Mouse (Mus musculus): ENCODE measurements around the gene Crb1.

Crb1 gene

GRCm38 (mm10) chr1:139223804-139224203 lies 153.1 kb downstream of the Crb1 start:
- no peak for DNase-seq (ENCODE audit: low spot score)

GRCm38 (mm10) chr1:139215311-139215710 lies 161.6 kb downstream of the Crb1 start:
- no peak for DNase-seq (ENCODE audit: low spot score)

GRCm38 (mm10) chr1:139210505-139210904 lies 166.4 kb downstream of the Crb1 start:
- no peak for DNase-seq (ENCODE audit: low spot score)

GRCm38 (mm10) chr1:139209796-139210195 lies 167.1 kb downstream of the Crb1 start:
- DNase-seq (ENCODE audit: low spot score), result no peak

- DNase-seq (ENCODE audit: low spot score), result no peak
Observed at GRCm38 (mm10) chr1:139206259-139206658, 170.6 kb downstream of the Crb1 start.

GRCm38 (mm10) chr1:139203026-139203425 lies 173.9 kb downstream of the Crb1 start:
- DNase-seq (ENCODE audit: low spot score), result no peak

GRCm38 (mm10) chr1:139194428-139195028 lies 182.4 kb downstream of the Crb1 start:
- no peak for DNase-seq (ENCODE audit: low spot score)

GRCm38 (mm10) chr1:139194011-139194410 lies 182.9 kb downstream of the Crb1 start:
- no peak for DNase-seq (ENCODE audit: low spot score)

GRCm38 (mm10) chr1:139192635-139193034 lies 184.3 kb downstream of the Crb1 start:
- DNase-seq (ENCODE audit: low spot score), result no peak

GRCm38 (mm10) chr1:139180481-139181149 lies 196.3 kb downstream of the Crb1 start:
- DNase-seq (ENCODE audit: low spot score), result no peak

GRCm38 (mm10) chr1:139179707-139180106 lies 197.2 kb downstream of the Crb1 start:
- no peak for DNase-seq (ENCODE audit: low spot score)

GRCm38 (mm10) chr1:139174058-139174832 lies 202.7 kb downstream of the Crb1 start:
- DNase-seq (ENCODE audit: low spot score), result no peak

GRCm38 (mm10) chr1:139162814-139163213 lies 214.1 kb downstream of the Crb1 start:
- no peak for DNase-seq (ENCODE audit: low spot score)

- no peak for DNase-seq (ENCODE audit: low spot score)
Observed at GRCm38 (mm10) chr1:139161619-139162018, 215.3 kb downstream of the Crb1 start.

GRCm38 (mm10) chr1:139156397-139156796 lies 220.5 kb downstream of the Crb1 start:
- no peak for DNase-seq (ENCODE audit: low spot score)

GRCm38 (mm10) chr1:139153493-139153892 lies 223.4 kb downstream of the Crb1 start:
- DNase-seq (ENCODE audit: low spot score), result no peak

GRCm38 (mm10) chr1:139153006-139153405 lies 223.9 kb downstream of the Crb1 start:
- no peak for DNase-seq (ENCODE audit: low spot score)

Measured in yolk sac, embryonic 10.5 days (tissue).